Mouse (Mus musculus): ENCODE results near the gene 1810049J17Rik. TPM values are rescaled to one million over a fixed set of nuclear protein-coding genes. Genes with fewer than 3 reads are reported as not detected.

1810049J17Rik gene
- total and polyA plus RNA-seq, 2 experiments: not detected

DNA sequence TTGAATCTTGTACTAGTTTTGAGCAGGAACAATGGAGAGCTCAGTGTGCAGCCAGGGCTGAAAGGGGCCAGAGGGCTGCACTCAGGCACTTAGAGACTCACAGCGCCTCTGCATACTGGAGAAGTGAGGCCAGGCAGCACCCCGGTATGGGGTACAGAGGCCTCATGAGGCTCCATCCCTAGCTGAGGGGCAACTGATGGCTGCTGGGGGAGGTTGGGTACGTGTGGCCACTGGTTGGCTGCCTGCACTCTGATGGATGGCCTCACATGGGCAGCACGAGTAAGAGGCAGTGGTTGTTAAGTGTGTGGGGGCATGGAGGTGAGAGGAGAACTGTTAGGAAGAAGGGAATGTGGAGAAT, 19.7 kb upstream of the 1810049J17Rik start:
- no peak overlapping the region for H3K27ac ChIP-seq (replicated peaks; ENCODE audit: insufficient read depth, low read depth, low read length)
- H3K4me3 ChIP-seq (ENCODE audit: insufficient read depth, low read depth, low read length): no peak overlapping the region
- WGBS: 86% methylated on average over 4 of the region's 4 CpGs
- no peak overlapping the region for H3K9ac ChIP-seq (ENCODE audit: low read depth, low read length)
- H3K4me1 ChIP-seq (ENCODE audit: control insufficient read depth, insufficient read depth, low read length): no peaks in the 10 kb centered on the region; the same call in 1 of the 2 replicates
- H3K36me3 ChIP-seq (ENCODE audit: control insufficient read depth, insufficient read depth, low read length): peaks cover 17% of the 10 kb centered on the region
- TF ChIP-seq POLR2A (IDR thresholded peaks at IDR 0.05; ENCODE audit: extremely low read depth, insufficient read depth, low read length): no peak
- no peak for TF ChIP-seq CTCF (IDR thresholded peaks at IDR 0.05; ENCODE audit: low read depth, low read length)
- DNase-seq (ENCODE audit: extremely low read depth, low read depth, low spot score): no peak
- H3K79me2 ChIP-seq (ENCODE audit: control insufficient read depth, insufficient read depth, low read length): peaks cover 16% of the 10 kb centered on the region
- H3K27me3 ChIP-seq (ENCODE audit: control insufficient read depth, insufficient read depth, low read length): no peaks in the 10 kb centered on the region

DNA sequence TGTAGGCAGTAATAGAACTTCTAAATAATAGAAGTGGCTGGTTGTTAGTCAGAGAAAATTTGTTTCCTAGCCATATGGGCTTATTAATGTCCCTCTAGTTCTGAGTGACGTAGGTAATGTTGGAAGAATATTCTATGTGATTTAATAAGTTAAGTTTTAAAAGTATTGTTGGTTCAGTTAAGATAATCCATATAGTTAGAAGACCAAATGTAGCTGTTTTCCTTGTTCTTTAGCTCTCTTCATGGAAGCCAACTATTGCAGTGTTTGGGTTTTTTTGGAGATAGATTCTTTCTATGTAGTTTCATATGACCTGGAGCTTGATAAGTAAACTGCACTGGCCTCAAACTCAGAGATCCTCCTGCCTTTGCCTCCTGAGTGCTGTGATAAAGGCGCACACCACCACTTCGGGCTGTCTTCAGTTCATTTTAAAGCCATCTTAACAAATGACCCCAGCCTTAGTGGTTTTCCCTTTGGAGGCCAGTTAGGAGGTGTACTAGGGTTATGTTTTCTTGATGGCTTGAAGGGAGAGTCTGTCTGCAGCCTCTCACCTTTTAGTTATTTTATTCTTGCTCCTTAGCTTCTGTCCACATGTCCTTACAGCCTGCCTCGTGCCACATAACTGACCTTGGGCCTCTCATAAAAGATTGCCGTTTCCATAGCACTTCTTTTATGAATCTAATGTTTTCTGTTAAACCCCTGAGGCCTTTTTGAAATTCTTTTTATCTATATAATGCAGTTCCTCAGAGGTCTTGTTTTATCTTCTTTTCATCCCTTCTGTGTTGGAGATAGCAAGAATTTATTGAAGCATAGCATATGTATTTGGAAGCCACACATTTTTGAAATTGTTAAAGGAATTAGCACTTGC, 19.1 kb upstream of the 1810049J17Rik start:
- peaks cover 11% of the 10 kb centered on the region for H3K36me3 ChIP-seq (ENCODE audit: control insufficient read depth, insufficient read depth, low read length)
- no peak for DNase-seq (ENCODE audit: extremely low read depth, low read depth, low spot score)
- no peak overlapping the region for H3K27ac ChIP-seq (replicated peaks; ENCODE audit: insufficient read depth, low read depth, low read length)
- H3K27me3 ChIP-seq (ENCODE audit: control insufficient read depth, insufficient read depth, low read length): no peaks in the 10 kb centered on the region
- H3K4me3 ChIP-seq (ENCODE audit: insufficient read depth, low read depth, low read length): no peak overlapping the region
- no peaks in the 10 kb centered on the region; the same call in 1 of the 2 replicates for H3K4me1 ChIP-seq (ENCODE audit: control insufficient read depth, insufficient read depth, low read length)
- no peak overlapping the region for H3K9ac ChIP-seq (ENCODE audit: low read depth, low read length)
- TF ChIP-seq CTCF (IDR thresholded peaks at IDR 0.05; ENCODE audit: low read depth, low read length) (no peak), POLR2A (IDR thresholded peaks at IDR 0.05; ENCODE audit: extremely low read depth, insufficient read depth, low read length) (no peak)
- H3K79me2 ChIP-seq (ENCODE audit: control insufficient read depth, insufficient read depth, low read length): peaks cover 18% of the 10 kb centered on the region
- 86% methylated on average over 5 of the region's 5 CpGs for WGBS

DNA sequence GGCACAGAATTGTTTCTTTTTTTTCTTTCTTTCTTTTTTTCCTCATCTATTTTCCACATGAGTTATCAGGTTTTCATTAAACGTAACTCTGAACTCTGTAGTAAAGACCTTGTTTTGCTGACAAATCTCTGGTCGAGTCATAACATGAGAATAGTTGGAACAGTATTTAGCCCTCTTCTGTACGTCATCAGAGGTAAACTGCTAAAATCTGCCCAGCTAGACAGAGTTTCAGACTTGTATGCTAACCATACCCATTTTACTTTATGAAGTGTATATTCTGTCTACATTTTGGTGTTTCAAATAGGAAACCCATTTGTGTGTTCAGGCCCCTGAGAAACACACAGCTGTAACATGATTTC, 16.1 kb upstream of the 1810049J17Rik start:
- no peaks in the 10 kb centered on the region for H3K27me3 ChIP-seq (ENCODE audit: control insufficient read depth, insufficient read depth, low read length)
- H3K9ac ChIP-seq (ENCODE audit: low read depth, low read length): no peak overlapping the region
- no peak overlapping the region for H3K4me3 ChIP-seq (ENCODE audit: insufficient read depth, low read depth, low read length)
- peaks cover 8% of the 10 kb centered on the region for H3K4me1 ChIP-seq (ENCODE audit: control insufficient read depth, insufficient read depth, low read length)
- DNase-seq (ENCODE audit: extremely low read depth, low read depth, low spot score): no peak
- peaks cover 28% of the 10 kb centered on the region for H3K79me2 ChIP-seq (ENCODE audit: control insufficient read depth, insufficient read depth, low read length)
- H3K36me3 ChIP-seq (ENCODE audit: control insufficient read depth, insufficient read depth, low read length): peaks cover 2% of the 10 kb centered on the region; the same call in 1 of the 2 replicates
- no peak for TF ChIP-seq POLR2A (IDR thresholded peaks at IDR 0.05; ENCODE audit: extremely low read depth, insufficient read depth, low read length)
- no peak for TF ChIP-seq CTCF (IDR thresholded peaks at IDR 0.05; ENCODE audit: low read depth, low read length)
- no peak overlapping the region for H3K27ac ChIP-seq (replicated peaks; ENCODE audit: insufficient read depth, low read depth, low read length)
- 70% methylated on average over 3 of the region's 3 CpGs for WGBS

DNA sequence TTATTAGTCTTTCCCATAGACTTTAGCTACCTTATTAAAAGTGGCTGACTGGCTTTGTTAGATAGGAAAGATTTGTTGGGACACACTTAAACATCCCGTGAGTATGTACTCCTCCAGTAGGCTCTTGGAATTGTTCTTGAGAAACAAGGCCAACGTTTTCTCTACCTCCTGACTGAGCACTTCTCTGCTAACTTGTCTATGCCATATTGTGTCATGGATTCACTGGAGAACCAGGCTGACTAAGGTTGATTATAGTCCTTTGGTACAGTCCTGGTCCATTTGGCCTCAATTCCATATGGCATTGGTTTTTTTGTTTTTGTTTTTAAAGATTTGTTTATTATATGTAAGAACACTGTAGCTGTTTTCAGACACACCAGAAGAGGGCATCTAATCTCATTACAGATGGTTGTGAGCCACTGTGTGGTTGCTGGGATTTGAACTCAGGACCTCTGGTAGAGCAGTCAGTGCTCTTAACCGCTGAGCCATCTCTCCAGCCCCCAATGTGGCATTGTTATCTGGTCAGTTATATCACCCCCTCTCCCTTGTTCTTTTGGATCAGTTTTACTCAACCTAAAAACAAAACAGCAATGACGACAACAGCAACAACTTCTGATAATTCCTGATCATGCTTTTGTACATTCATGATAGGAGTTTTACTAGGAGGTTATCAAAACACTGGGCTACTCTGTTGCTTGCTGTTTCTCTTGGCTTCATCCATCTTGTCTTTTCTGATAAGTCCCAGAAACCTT, 15.5 kb upstream of the 1810049J17Rik start:
- H3K4me3 ChIP-seq (ENCODE audit: insufficient read depth, low read depth, low read length): no peak overlapping the region
- TF ChIP-seq POLR2A (IDR thresholded peaks at IDR 0.05; ENCODE audit: extremely low read depth, insufficient read depth, low read length) (no peak), CTCF (IDR thresholded peaks at IDR 0.05; ENCODE audit: low read depth, low read length) (no peak)
- H3K79me2 ChIP-seq (ENCODE audit: control insufficient read depth, insufficient read depth, low read length): peaks cover 28% of the 10 kb centered on the region
- no peak overlapping the region for H3K9ac ChIP-seq (ENCODE audit: low read depth, low read length)
- DNase-seq (ENCODE audit: extremely low read depth, low read depth, low spot score): no peak
- peaks cover 2% of the 10 kb centered on the region; the same call in 1 of the 2 replicates for H3K36me3 ChIP-seq (ENCODE audit: control insufficient read depth, insufficient read depth, low read length)
- peaks cover 8% of the 10 kb centered on the region for H3K4me1 ChIP-seq (ENCODE audit: control insufficient read depth, insufficient read depth, low read length)
- WGBS: 80% methylated on average over 4 of the region's 4 CpGs
- no peaks in the 10 kb centered on the region for H3K27me3 ChIP-seq (ENCODE audit: control insufficient read depth, insufficient read depth, low read length)
- H3K27ac ChIP-seq (replicated peaks; ENCODE audit: insufficient read depth, low read depth, low read length): no peak overlapping the region

DNA sequence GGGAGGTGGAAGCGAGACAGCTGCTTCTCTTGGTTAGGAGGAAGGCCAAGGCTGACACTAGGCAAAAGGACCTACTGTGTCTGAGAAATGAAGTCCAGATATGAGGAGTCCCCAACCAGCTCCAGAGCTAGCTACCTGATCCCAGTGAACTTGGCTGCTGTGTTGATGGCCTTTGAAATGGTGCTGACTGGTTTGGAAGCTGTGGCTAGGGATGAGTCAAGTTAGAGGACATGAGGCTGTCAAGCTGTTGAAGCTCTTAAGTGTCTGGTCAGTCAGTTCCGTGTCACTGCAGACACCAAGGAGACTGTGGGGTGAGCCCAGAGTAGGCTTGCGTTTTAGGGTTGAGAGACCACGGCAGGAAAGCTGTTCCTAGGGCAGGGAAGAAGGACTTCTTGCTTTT, 12.7 kb upstream of the 1810049J17Rik start:
- Histone ChIP-seq H3K4me3 (ENCODE audit: insufficient read depth, low read depth, low read length) (no peak overlapping the region), H3K9ac (ENCODE audit: low read depth, low read length) (no peak overlapping the region), H3K27ac (replicated peaks; ENCODE audit: insufficient read depth, low read depth, low read length) (no peak overlapping the region), H3K79me2 (ENCODE audit: control insufficient read depth, insufficient read depth, low read length) (peaks cover 32% of the 10 kb centered on the region), H3K27me3 (ENCODE audit: control insufficient read depth, insufficient read depth, low read length) (no peaks in the 10 kb centered on the region), H3K4me1 (ENCODE audit: control insufficient read depth, insufficient read depth, low read length) (peaks cover 22% of the 10 kb centered on the region), H3K36me3 (ENCODE audit: control insufficient read depth, insufficient read depth, low read length) (no peaks in the 10 kb centered on the region)
- WGBS: 81% methylated on average over 4 of the region's 4 CpGs
- DNase-seq (ENCODE audit: extremely low read depth, low read depth, low spot score): peak; percentile 57
- TF ChIP-seq POLR2A (IDR thresholded peaks at IDR 0.05; ENCODE audit: extremely low read depth, insufficient read depth, low read length): no peak
- no peak for TF ChIP-seq CTCF (IDR thresholded peaks at IDR 0.05; ENCODE audit: low read depth, low read length)

All from liver, adult 2 months (tissue).